Mouse (Mus musculus): ENCODE measurements around the gene Wee1.

- no peak for TF ChIP-seq CTCF (IDR thresholded peaks at IDR 0.05; ENCODE audit: low read depth)
- no peak for TF ChIP-seq EP300 (IDR thresholded peaks at IDR 0.05; ENCODE audit: low read depth)
These were observed 948 bp downstream of the Wee1 start for GRCm38 (mm10) chr7:110122565-110123422.
